Mouse (Mus musculus) B cell, adult 62 days (primary cell): ENCODE measurements around the gene Gm2012. TPM values are rescaled to one million over a fixed set of nuclear protein-coding genes. Genes with fewer than 3 reads are reported as not detected.

Experiments used
- total RNA-seq: library from RNA; stranded (reverse); gene quantifications from 4 replicates; pipeline ENCODE4 v1.2.4, GENCODE M21; 2023

Gm2012 gene
- total RNA-seq = not detected in 4 replicates

DNA sequence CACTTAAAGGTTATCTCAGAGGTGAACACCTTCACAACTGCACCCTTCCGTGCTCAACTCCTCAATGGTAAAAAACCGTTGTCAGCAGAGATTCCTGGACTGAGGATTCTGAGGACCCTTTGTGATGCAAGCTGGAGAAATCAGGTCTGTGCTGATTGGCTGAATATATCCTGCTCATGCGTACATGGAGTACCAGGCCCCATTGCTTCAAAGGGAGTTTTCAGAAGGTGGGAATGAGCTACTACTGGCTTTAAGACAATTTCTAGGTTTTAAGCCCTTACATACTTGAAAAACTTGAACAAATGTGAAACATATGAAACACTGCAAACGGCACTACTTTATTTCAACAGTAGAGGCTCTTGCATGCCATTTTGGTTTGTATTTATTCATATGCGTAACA, at the start of gene Gm2012:
Gm2012 (minus strand) TSS at position 101 of the 400 bp plus-strand sequence.

Other genes starting within 250 kb of the Gm2012 start
- gene Gm5168, start 180.3 kb downstream of the Gm2012 start, total RNA-seq = not detected in 4 replicates
- gene Gm2030, start 78.7 kb upstream of the Gm2012 start, total RNA-seq = not detected in 4 replicates